Comparison of ENCODE assay signal across 18 mouse cellular contexts in genomic region chr11:24353056-24353455, GRCm38 (mm10).
A peak's percentile ranks its signal among the peaks of the same experiment; 100 is the strongest.
DNase-seq lines count a peak whose midpoint lies in the region.
"Had no signal": no experiment of that assay in that cellular context is flagged by ENCODE, and none has a peak within 500 bp of the region (broad histone marks: within the 10 kb centered on the region; RNA-seq: fewer than 3 reads in every experiment).

No protein-coding gene starts in this region.

- DNase-seq in frontal cortex, postnatal 36 days (ENCODE audit: low spot score in 2 of 2), result peak; percentile 22 to 45
- no peak for DNase-seq in frontal cortex, postnatal 25 days (ENCODE audit: low spot score in 2 of 2)
- DNase-seq in left cerebral cortex, adult 11 months (ENCODE audit: low spot score), result peak; percentile 8
- no peak for DNase-seq in left cerebral cortex, postnatal 4 days
- DNase-seq in brain, adult 2 months (ENCODE audit: low read depth, low spot score), result peak; percentile 86
- DNase-seq in left cerebral cortex, postnatal 14 days (ENCODE audit: low spot score in 2 of 2), result peak; percentile 27 to 38
- DNase-seq in lung, postnatal 4 days, result no peak
- DNase-seq: adrenal gland, postnatal 10 days; cerebellum, adult 11 months; cerebellum, adult 9-10 months; cerebellum, postnatal 36 days; heart, postnatal 36 days; kidney, adult 8-10 months; kidney, postnatal 4 days; liver, embryonic 13.5 days; lung, adult 18-20 months; thymus, adult 2 months; thymus, postnatal 4 days had no signal

- intact Hi-C loops in left cerebral cortex, postnatal 4 days (cut with DNase I), result no loop called here
- intact Hi-C loops in left cerebral cortex, postnatal 14 days (cut with DNase I), result no loop called here

Comparison
In these comparisons a context has a peak if more than half of its experiments do, and no peak if none do; other contexts are left out.
1. DNase-seq: peak in frontal cortex, postnatal 36 days (2 of 2), left cerebral cortex, adult 11 months (single experiment), brain, adult 2 months (single experiment) and left cerebral cortex, postnatal 14 days (2 of 2); none in frontal cortex, postnatal 25 days (0 of 2), left cerebral cortex, postnatal 4 days (single experiment) and lung, postnatal 4 days (0 of 2).